Mouse (Mus musculus) right cerebral cortex, adult 18-20 months (tissue): ENCODE measurements around the gene Aff1.
A peak's percentile ranks its signal among the peaks of the same experiment; 100 is the strongest.

Experiments used
- DNase-seq: peaks from one replicate; pipeline ENCODE4 v3.0.0; 2022; ENCODE audit warnings: mixed read lengths

Aff1 gene

DNA sequence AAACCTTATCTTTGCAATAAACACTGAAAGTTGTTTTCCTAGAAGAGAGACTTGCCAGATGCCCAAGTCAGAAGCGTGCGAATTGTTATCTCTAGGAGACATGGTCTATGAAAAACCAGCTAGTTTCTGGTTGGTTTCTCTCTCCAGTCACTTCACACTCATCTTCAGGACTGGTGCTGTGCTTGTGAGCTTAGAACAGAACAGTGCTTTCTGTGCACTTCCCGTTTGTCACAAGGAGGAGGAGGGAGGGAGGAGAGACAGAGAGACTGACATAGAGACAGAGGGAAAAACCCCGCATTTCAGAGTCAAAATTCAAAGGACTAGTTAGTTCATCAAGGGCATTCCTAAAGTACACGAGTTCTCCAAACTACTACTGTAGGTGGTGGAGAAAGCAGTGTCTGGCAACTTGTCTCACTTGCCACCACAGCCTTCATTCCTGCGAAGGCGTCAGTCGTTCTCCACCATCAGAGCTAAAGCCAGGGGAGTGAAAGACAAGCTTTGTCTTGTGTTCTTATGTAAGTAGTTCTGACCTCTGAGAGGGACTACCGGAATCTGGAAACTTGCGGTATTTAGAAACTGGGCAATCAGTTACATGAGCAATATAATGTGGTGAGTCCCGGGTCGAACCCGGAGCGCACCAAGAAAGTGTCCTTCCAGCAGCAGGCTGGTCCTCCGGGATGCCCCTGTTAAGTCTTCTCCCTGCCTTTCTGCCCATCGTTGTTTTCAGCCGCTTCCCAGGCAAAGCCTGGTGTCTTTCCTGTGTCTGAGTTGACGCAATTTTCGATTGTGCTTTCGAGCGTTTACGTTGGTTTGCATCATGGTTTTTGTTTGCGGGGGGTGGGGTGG, 60.7 kb downstream of the Aff1 start:
- DNase-seq: peak; percentile 34

DNA sequence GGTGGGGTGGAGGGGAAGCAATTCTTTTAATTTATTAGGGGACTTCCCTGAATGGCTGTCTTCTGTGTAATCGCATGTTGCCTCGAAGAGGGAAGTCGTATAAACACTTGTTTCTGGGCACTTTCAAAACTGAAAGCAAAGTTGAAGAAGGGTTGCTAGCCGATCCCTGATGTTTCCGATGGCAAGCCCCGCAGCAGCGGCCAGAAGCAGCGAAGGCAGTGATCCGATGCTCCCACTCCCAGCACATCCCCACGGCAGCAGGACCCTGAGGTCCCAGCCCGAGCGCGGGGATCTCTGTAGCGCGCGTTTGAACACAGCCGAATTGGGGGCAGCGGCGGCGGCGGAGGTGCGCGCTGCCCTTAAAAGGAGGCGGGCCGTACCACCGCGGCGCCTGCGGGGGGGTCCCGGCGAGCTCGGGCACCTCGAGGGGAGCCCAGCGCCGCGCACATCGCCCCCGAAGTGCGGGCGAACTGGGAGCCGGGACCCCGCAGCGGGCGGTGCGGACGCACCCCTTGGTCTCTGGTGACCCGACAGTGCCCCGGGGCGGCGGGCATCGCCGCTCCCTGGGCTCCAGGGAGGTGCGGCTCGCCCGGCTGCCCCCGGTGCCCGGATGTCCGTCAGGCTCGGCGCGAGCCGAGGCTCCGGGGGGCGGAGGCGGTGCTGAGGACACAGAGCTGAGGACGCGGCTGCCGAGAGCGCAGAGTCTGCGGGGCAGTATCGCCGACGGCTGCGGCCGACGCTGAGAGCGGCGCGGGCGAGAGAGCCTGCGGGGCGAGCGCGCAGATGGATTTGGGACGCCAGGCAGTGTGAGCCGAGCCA, 61.5 kb downstream of the Aff1 start:
- DNase-seq: peak; percentile 86

DNA sequence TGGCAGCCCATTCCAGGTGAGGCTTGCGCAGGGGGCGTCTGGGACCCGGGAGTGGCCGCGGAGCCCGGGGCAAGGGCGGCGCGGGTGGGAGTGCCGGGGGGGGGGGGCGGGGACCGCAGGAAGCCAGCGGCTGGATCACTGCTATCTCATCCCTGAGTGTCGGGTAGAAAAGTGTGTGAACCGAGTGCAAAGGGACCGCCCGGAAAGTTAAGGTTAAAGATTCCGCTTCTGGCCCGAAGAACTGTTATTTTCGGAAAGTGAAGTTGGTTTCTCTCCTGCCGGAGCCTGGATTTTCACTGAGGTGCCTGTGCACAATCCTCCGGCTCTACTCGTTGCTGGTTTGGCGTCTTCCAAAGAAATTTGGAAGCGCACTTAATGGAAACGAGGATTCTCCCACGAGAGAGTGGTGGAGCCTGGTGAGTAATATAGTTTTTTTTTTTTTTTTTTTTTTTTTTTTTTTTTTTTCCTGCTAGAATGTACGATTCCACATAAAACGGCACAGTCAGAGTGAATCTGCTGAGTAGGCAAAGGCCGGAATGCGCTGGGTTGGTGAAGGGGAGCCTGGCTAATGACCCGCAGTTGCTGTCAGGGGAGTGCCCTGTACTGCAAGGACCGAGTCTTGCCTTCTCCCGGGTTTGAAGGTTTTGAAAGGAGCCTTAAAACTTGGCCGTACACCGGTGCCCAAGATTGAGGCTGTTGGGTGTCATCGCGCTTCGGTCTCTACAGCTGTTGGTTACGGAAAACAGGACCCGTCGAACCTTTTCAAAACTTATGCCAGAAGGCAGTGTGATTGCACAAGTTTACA, 62.4 kb downstream of the Aff1 start:
- peak; percentile 17 for DNase-seq

DNA sequence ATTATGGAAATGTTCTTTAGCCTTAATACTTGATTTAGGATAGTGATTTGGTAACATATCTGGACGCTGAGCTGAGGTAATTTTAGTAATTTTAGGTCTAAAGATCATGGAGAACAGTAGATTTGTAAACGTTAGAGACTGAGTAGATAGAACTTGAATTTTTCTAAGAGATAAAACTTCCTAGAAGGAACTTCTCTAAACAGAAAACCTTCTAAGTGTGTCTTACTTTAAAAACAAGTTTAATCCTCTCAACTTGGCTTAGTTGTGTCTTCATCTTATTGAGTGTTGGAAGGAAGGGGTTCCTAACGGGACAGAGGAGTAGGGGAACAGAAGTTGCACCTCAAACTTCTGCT, 62.9 kb downstream of the Aff1 start:
- DNase-seq: no peak

DNA sequence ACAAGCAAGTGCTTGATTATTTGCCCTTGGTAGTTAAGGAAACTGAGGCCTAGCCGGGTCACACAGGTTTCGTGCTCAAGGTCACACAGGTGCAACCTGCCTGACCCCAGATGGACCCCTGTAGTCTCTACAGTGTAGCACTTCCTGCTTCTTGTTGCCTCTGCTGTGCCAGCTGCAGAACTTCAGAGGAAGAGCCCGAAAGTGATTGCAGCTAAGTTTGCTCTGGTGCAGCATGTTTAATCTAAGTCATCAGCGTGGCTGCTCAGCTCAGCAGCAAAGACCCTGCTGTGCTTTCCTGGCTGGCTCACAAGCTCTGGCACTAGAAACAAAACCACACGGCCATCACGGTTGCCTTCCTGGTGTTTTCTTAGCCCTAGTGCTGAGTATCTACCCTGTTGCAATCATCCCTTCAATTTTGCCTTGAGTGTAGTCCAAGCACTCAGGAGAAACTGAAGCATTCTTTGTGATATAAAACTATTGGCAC, 64.1 kb downstream of the Aff1 start:
- DNase-seq: no peak

DNA sequence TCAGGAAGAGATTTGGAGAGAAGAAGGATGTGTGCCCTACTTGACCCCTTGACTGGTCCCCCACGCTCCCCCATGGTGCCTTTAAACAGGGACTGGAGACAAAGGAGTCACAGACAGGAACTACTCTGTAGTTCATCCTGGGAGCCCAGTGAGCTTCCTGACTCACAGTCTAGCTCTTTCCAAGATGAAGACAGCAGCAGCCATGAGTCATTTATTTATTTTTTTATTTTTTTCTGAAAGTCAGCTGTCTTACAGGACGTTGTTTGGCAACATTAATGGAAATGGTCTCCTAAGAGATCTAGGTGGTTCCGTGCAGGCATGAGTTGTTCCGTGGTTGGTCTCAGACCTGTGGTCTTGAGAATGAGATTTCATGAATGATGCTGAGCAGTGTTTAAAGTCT, 66.3 kb downstream of the Aff1 start:
- no peak for DNase-seq

DNA sequence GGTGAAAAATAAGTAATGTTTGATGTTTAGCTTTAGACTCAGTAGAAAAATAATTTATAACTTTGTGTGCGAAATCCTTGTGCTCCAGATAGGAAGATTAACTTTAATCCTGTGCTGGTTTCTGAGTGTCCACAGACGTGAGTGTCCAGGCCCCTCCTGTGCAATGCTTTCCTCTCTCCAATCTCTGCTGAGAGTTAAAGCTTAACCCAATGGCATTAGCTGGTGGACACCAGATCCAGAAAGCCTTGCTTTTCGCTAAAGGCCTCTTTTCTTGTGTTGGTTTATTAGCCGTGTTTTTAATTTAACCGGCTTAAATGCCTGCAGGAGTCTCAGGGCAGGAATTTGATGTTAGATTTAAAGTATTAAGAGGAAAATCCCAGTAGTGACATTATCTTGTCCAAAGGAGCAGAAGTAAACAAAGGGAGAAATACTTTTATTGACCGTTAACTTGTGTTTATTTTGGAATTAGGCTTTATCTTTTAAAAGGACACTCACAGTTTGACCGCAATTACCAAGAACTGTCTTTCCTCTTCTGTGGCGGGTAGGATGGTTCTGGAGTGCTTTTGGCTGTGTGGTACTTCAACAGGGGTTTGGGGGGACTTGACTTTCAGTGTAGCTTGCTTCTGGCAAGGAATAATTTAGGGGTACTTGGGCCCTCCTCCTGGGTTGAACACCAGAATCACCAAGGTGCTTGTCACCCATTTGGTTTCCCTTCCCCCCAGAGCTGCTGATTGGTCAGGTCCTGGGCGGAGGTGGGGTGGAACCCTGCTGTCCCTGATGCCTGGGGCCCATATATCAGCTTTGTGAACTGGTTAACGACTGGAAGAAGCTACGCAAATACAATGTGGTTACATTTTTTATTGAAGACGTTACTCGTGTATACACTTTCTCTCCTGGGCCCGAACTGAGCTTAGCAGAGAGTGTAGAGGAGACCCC, 67.6 kb downstream of the Aff1 start:
- DNase-seq: no peak

DNA sequence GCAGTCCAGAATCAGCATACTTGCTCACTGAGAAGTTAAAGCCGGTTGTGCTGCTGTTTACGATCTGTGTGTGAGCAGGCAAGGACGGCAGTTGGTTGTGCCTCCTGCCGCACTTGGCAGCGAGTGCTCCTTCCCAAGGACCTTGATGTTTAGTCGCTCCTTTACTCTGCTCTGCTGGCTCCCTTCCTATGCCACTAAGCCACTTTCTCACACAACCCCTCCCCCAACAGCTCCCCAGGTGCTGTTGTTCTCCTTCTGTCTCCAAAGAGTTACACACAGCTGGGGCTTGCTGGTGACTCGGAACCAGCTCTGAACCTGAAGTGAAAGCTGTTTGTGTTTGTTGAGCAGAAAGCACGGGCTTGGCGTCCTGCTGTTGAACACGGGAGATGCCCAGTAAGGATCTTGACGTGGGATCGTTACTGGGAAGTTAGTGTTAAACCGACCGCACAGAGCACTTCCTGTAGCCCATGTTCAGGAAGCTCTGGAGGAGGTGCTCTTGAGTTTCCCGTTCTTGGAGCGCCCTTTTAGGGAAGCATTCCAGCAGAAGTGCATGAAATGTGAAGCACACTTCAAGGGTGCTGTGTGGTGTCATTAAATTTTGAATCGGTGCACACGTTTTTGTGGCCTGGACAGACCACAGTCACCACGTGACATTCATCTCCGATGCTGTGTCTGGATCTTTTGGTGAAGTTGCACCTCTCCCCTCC, 68.4 kb downstream of the Aff1 start:
- peak; percentile 14 for DNase-seq

DNA sequence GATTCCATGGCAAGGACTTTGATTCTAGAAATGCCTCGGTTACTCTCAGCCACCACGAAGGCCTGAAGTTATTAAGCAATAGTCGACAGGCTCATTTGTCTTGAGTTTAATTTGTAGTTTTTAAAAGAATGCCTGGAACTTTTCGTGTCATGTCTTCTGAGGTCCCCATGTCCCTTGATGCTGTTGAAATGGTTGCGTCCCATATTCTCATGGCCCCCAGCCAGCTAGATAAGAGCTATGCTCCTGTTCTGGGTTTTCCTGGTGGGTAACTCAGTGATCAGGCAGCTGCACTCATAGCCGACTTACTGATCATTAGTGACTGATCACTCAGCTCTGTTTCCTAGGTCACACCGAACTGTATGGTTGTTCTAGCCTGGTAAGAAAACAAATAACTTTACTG, 69.6 kb downstream of the Aff1 start:
- DNase-seq: no peak

DNA sequence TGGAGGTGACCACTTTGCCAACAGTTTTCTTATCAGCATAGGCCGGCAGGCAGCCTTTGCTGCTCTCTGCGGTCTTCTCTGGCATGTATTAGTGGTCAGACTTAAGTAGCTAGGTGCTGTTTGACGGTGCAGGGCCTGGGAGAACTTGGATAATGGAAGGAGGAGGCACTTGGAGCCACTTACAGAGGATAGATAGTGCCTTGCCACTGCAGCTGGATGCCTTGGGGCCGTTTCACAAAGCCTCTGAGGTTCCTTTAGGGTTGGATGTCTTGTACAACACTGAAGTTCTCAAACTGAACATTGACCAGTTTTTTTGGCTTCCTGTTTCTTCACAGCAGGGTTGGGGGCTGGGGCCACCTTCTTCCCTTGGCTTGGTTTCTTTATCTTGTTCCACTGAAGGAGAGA, 70.7 kb downstream of the Aff1 start:
- no peak for DNase-seq

DNA sequence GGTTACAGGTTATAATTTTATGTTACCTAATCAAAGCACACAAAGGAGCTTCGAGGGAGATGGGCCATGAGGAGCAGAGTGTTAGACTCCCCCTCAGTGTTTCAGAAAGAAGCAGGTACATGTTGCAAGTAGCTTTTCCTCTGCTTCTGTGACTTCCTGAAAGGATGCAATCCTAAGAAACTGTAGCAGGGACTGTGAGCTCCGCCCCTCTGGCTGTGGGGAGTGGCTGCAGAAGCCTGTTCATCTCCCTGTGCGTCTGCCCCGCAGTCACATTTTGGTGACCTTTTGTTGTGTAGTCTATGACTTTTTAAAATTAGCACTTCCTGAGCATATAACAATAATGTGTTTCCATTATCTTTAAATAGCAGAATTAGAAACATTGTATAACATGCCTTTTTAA, 73.2 kb downstream of the Aff1 start:
- DNase-seq: no peak

DNA sequence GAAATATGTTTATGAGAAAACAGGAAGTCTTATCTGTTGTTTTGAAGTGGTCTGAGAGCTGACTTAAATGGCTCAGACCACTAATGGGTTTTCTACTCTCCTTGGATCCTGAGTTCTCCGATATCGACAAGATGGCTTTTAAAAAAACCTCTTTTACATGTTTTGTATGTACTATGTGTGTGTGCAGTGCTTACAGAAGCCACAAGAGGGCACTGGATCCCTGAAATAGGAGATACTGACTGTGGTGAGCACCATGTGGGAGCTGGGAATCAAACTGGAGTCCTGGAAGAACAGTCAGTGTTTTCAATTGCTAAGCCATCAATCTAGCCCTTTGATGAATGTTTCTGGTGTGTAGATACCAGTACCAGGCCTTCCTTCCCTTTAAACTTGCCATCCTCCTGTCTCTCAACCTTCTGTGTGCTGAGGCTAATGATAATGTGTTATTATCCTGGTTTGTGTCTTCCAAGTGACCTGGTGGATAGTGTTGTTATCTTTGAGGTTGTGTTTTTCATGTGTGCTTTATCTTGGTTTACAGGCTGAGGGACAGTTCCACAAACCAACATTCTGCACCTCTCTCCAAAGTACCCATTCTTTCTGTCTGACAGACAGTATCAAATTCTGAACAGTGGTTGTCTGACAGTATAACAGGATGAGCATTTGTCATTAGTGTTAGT, 73.7 kb downstream of the Aff1 start:
- DNase-seq: no peak

DNA sequence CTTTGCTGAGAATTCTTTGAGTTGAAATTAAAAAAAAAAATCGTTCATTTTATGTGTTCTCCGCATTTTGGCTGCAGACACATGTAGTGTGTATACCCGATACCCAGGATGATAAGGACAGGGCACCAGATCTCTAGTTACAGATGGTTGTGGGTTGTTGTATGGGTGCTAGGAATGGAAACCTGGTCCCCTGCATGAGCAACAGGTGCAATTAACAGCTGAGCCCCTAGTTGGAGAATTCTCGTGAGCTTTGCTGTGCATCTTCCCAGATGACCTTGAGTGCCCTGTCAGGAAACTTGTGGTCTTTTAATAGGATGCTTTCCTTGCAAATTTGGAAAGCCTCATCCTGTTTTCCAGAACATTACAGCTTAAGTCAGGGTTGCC, 74.2 kb downstream of the Aff1 start:
- no peak for DNase-seq

DNA sequence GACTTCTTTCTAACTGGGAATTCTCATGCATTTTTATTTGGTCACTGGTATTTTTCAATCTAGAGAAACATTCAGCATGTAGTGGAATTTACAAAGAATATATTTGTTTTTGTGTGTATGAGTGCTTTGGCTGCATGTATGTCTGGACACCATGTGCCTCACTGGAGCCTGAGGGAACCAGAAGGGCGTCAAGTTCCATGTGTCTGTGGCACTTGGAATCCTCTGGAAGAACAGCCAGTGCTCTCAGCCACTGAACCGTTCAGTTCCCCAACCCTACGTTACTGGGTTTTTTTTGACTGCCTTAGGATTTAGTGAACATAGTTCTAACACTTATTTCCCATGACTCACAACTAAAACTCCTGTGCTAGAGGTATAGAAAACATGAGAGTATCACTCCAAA, 76.8 kb downstream of the Aff1 start:
- no peak for DNase-seq

DNA sequence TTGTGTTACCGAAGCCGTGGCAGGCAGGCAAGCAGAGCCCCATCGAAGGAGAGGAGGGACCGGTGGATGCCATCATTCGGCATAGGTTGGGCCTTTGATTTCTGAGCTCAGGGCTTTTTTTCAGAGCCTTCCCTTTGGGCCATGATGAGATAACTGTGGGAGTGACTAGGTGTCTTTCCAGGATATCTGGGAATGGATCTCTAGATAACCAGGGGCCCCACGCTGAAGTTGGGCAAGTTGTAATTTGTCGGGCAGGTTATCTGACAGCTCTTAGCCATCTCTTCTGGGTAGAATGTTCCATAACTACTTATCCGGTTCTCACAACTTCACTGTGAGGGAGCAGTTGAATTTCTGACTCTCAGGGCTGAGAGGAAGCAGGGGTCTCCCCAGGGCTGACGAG, 77.5 kb downstream of the Aff1 start:
- no peak for DNase-seq

DNA sequence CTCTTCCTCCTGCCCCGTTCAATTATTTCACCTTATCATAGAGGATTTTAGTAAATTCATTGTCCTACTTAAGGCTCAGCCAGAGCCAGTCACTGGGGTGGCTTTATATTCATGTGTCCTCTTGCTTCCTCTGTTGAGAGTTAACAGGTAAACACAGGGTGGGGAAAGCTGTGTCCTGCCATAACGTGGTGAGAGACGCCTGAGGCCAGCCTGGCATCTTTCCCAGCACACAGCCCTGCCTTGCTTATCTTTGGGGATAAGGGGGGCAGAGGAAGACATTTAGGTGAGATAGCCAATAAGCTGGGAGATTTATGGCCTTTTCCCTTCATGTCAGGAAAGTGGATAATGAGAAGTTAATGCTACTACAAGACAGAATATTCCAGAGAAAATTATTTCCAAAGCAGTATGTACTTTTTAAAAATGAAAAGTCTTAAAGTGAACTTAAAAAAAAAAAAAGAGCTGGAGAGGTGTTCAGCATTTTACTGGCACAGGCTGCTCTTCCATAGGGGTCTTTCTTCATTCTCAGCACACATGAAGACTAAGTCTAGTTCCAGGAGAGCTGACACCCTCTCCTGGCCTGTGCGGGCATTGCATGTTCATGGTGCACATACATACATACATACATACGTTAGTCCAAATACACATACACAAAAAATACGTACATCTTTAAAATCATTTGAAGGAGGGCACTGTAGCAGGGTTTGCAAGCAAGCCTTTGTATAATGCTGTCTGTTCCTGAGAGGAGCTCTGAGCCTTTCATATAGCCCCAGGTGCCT, 78.5 kb downstream of the Aff1 start:
- no peak for DNase-seq

DNA sequence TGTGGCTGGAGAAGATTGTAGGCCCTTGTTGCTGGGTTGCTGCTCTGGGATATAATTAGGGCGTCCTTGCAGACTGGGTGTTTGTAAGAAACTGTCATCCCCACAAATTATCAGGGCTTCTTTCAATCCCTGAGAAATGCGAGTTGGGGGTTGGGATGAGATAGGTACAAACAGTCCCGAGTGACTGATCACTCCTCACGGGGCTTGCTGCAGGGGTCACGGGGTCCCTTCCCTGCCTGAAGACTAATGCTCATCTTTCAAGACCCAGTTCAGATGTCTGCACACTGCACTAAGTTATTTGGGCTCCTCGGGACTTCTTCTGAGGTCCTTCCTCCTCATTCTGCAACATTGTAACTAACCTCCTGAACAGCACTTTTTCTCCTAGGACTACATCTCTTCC, 79.2 kb downstream of the Aff1 start:
- no peak for DNase-seq

DNA sequence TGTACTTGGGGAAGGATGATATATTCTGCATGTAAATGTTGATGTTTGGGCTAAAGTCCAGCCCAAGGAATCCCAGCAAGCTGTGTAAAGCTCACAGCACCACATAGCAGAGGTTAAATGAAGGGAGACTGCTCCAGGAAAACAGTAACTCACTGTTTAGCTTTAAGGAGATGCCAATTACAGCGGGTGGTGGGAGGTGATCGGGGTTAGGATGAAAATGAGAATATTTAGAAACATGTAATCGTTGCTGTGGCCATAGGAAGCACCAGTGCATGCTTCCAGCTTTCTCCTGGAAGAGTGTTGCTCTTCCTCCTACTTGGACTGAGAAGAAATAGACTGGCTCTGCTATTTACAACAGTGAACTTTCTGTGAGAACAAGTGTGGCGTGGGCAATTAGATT, 80.1 kb downstream of the Aff1 start:
- DNase-seq: peak; percentile 29

DNA sequence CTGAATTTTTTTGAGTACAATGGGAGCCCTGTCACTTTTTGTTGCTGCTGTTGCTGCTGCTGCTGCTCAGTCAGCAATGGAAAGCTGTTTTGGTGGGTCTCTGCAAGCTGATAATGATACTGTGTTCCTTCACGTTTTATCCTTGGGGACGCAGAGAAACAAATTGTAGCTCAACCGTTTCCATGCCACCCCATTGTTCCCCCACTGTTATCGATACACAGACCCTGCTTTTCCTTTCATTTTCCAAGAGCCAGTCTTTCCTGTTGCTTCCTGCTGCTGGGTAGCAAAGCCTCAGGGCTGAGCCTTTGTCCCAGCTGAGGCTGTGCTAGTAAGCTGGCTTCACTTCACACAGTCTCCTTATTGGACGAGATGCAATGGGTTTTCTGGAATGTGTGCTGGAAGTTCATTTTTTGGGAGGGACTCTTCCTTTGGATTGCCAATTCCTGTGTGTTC, 81.0 kb downstream of the Aff1 start:
- DNase-seq: no peak

DNA sequence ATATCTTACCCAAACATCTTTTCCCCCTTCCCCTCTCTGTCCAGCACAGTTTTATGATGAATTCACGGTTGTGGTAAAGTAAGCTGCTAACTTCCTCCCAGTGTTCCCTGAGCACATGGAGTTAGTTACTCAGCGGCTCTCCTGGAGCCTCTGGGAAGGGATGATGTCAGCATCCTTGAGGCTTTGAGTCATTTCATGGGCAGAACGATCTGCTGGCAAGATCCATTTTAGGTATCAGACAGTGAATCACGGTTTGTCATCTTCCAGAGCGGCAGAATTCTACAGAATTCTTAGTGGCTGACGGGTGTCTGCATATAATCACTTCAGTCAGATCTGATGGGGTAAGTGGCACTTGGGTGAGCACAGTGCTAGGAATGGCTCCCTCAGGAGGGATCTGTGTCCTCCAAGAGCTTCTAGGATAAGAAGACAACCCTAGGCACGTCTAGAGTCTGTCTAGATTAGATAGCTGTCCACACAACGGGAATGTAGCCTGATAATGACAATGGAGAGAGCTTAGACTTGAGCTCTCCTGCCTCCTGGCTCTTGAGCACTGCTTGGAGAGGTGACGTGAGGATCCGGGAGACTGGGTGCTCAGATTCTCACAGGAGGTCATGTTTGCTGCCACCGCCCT, 82.6 kb downstream of the Aff1 start:
- DNase-seq: peak; percentile 74
